Mouse (Mus musculus) testis, adult 2 months (tissue): ENCODE measurements at regions not wholly inside any gene's neighbourhood (a gene's known extent, or its start where the extent isn't known, plus 50 kb on each side); places are given as distances from the start of the nearest gene placed in this dataset.

Experiments
- CTCF ChIP-seq: fragments of 200-500 bp; IDR thresholded peaks from 2 replicates; pipeline ENCODE4 v1.5.1; 2012; ENCODE audit warnings: low read depth, mild to moderate bottlenecking, inconsistent platforms, low read length, moderate library complexity; ENCODE audit not compliant: control insufficient read depth, insufficient read depth, insufficient replicate concordance
- POLR2A ChIP-seq: fragments of 200-500 bp; IDR thresholded peaks from 2 replicates; pipeline ENCODE4 v1.6.1; 2012; ENCODE audit warnings: low read depth, mild to moderate bottlenecking, inconsistent platforms, low read length, moderate library complexity; ENCODE audit not compliant: control insufficient read depth

- TF ChIP-seq POLR2A (no peak), CTCF (no peak)
Measured at GRCm38 (mm10) chr14:118321083-118321482, 54.3 kb downstream of the Gm9376 start.
